Mouse (Mus musculus): ENCODE measurements at regions not wholly inside any gene's neighbourhood (a gene's known extent, or its start where the extent isn't known, plus 50 kb on each side); places are given as distances from the start of the nearest gene placed in this dataset.

DNA sequence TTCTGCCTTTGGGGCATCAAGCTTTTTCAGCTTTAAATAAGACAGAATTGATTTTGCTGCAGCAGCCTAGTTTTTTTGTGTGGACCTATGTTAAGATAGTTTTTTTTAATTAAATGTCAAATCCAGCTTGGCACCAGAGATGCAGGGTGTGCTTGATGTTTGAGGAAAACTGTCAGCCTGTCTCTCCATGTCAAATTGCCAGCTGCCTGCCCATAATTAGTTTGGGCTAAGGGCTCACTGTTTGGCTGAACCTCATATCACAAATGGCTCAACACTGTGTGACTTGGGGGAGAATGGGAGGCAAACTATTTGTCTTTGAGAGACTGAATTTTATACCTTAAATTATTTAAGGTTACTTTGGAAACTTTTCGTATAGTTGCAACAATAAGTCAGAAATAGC is 252.7 kb upstream of the Tram1l1 start:
- TF ChIP-seq HCFC1 (IDR thresholded peaks at IDR 0.05; ENCODE audit: borderline replicate concordance, insufficient read depth, low read length), result no peak
- no peak for TF ChIP-seq ZNF384 (IDR thresholded peaks at IDR 0.05; ENCODE audit: low read depth, low read length)
- TF ChIP-seq MAFK (IDR thresholded peaks at IDR 0.05; ENCODE audit: insufficient read depth, low read depth, low read length), result no peak
- no peak for TF ChIP-seq ZC3H11A (IDR thresholded peaks at IDR 0.05; ENCODE audit: borderline replicate concordance, low read depth, low read length)
- no peak for TF ChIP-seq CHD2 (IDR thresholded peaks at IDR 0.05; ENCODE audit: low read depth, low read length)
